Mouse (Mus musculus): ENCODE measurements around the gene Coro1c. TPM values are rescaled to one million over a fixed set of nuclear protein-coding genes. Genes with fewer than 3 reads are reported as not detected.

Gene Coro1c
- total RNA-seq, 2 experiments from 2014 or later = 39.1 to 48.9 TPM

- DNase-seq = no peak
Observed at GRCm38 (mm10) chr5:113797149-113797882, 111.2 kb downstream of the Coro1c start.

GRCm38 (mm10) chr5:113796401-113797148 lies 112.0 kb downstream of the Coro1c start:
- DNase-seq = peak; percentile 55

Other genes with a start within 250 kb of the Coro1c start
- not detected for gene 1700069L16Rik, start 184.0 kb downstream of the Coro1c start, total RNA-seq (2021)
- gene Ficd, start 173.0 kb downstream of the Coro1c start, total RNA-seq (2021) = 1 to 10 TPM; 4.8 to 4.9 TPM
- 10 to 100 TPM in 1 of 2 experiments, 1 to 10 TPM in 1; 9.5 to 10.2 TPM for gene Sart3, start 136.2 kb downstream of the Coro1c start, total RNA-seq (2021)
- 10 to 100 TPM; 76.8 to 89.1 TPM for gene Iscu, start 136.0 kb downstream of the Coro1c start, total RNA-seq (2021)
- gene Tmem119, start 108.2 kb downstream of the Coro1c start, total RNA-seq (2021) = 10 to 100 TPM; 13.0 to 23.1 TPM
- 1 to 10 TPM; 1.8 to 3.3 TPM for gene Selplg, start 76.1 kb downstream of the Coro1c start, total RNA-seq (2021)
- gene Ssh1, start 85.1 kb upstream of the Coro1c start, total RNA-seq (2021) = 10 to 100 TPM; 11.1 to 11.2 TPM
- not detected for gene Dao, start 94.9 kb upstream of the Coro1c start, total RNA-seq (2021)
- 10 to 100 TPM in 1 of 2 experiments, 1 to 10 TPM in 1; 9.6 to 10.1 TPM for gene Usp30, start 156.7 kb upstream of the Coro1c start, total RNA-seq (2021)
- under 1 TPM; 0.21 to 0.27 TPM for gene Svop, start 182.8 kb upstream of the Coro1c start, total RNA-seq (2021)
- 1 to 10 TPM; 1.6 to 2.4 TPM for gene Alkbh2, start 219.5 kb upstream of the Coro1c start, total RNA-seq (2021)
- gene Ung, start 221.6 kb upstream of the Coro1c start, total RNA-seq (2021) = 1 to 10 TPM; 5.8 to 6.8 TPM
- gene Acacb, start 237.8 kb upstream of the Coro1c start, total RNA-seq (2021) = 10 to 100 TPM; 66.3 to 71.7 TPM

Data from gastrocnemius, postnatal 10 days (tissue).